Mouse (Mus musculus): ENCODE measurements around the gene Grk1.

- no peak for TF ChIP-seq POLR2A (IDR thresholded peaks at IDR 0.05; ENCODE audit: low read depth, low read length)
- no peak for TF ChIP-seq CTCF (IDR thresholded peaks at IDR 0.05; ENCODE audit: borderline replicate concordance, insufficient read depth, low read length)
These were observed 16.1 kb upstream of the Grk1 start for GRCm38 (mm10) chr8:13388744-13389143.
